Mouse (Mus musculus) testis, adult 2 months (tissue): ENCODE measurements at regions not wholly inside any gene's neighbourhood (a gene's known extent, or its start where the extent isn't known, plus 50 kb on each side); places are given as distances from the start of the nearest gene placed in this dataset.

Experiments
- H3K27ac ChIP-seq: fragments of 200-500 bp; 2 replicates; pipeline ENCODE4 v1.5.1; 2012; ENCODE audit warnings: low read depth, low read length; ENCODE audit not compliant: control insufficient read depth, insufficient read depth
- H3K27me3 ChIP-seq: fragments of 200-500 bp; 2 replicates; pipeline ENCODE4 v1.6.1; 2012; ENCODE audit warnings: mild to moderate bottlenecking, low read length, moderate library complexity; ENCODE audit not compliant: control insufficient read depth, insufficient read depth
- H3K36me3 ChIP-seq: fragments of 200-500 bp; 2 replicates; pipeline ENCODE4 v1.6.1; 2012; ENCODE audit warnings: mild to moderate bottlenecking, low read length; ENCODE audit not compliant: control insufficient read depth, insufficient read depth
- H3K4me1 ChIP-seq: fragments of 200-500 bp; 2 replicates; pipeline ENCODE4 v1.6.1; 2012; ENCODE audit warnings: low read length; ENCODE audit not compliant: control insufficient read depth, insufficient read depth
- H3K4me3 ChIP-seq: fragments of 200-500 bp; 2 replicates; pipeline ENCODE4 v1.5.1; 2012; ENCODE audit warnings: low read depth, mild to moderate bottlenecking, low read length, moderate library complexity, mixed read lengths; ENCODE audit not compliant: control insufficient read depth
- CTCF ChIP-seq: fragments of 200-500 bp; IDR thresholded peaks from 2 replicates; pipeline ENCODE4 v1.5.1; 2012; ENCODE audit warnings: low read depth, mild to moderate bottlenecking, inconsistent platforms, low read length, moderate library complexity; ENCODE audit not compliant: control insufficient read depth, insufficient read depth, insufficient replicate concordance
- POLR2A ChIP-seq: fragments of 200-500 bp; IDR thresholded peaks from 2 replicates; pipeline ENCODE4 v1.6.1; 2012; ENCODE audit warnings: low read depth, mild to moderate bottlenecking, inconsistent platforms, low read length, moderate library complexity; ENCODE audit not compliant: control insufficient read depth

GRCm38 (mm10) chr11:64579826-64580225 lies 143.4 kb upstream of the F930015N05Rik start:
- H3K36me3 ChIP-seq, result no peaks in the 10 kb centered on the region
- no peaks in the 10 kb centered on the region for H3K4me1 ChIP-seq
- H3K27me3 ChIP-seq, result no peaks in the 10 kb centered on the region
- TF ChIP-seq CTCF (no peak), POLR2A (no peak)
- no peak overlapping the region for H3K4me3 ChIP-seq
- no peak overlapping the region for H3K27ac ChIP-seq

DNA sequence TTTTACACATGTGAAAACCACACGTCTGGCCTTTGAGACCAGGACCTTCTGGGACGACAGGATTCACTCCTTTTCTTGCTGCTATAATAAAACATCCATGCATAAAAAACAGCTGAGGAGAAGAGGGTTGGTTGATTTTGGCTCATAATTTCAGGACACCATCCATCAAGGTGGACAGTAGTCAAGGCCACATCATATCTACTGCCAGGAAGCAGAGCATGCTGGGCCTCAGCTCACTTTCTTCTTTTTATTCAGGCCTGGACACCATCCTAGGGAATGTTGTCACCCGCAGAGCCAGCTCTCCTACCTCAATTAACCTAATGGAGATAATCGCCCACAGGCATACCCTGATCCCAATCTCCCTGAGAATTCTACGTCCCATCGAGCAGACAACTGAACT lies 149.6 kb upstream of the F930015N05Rik start:
- no peak for TF ChIP-seq CTCF
- no peak for TF ChIP-seq POLR2A
- no peak overlapping the region for H3K4me3 ChIP-seq
- no peaks in the 10 kb centered on the region for H3K4me1 ChIP-seq
- no peaks in the 10 kb centered on the region for H3K27me3 ChIP-seq
- H3K27ac ChIP-seq, result no peak overlapping the region
- H3K36me3 ChIP-seq, result no peaks in the 10 kb centered on the region

DNA sequence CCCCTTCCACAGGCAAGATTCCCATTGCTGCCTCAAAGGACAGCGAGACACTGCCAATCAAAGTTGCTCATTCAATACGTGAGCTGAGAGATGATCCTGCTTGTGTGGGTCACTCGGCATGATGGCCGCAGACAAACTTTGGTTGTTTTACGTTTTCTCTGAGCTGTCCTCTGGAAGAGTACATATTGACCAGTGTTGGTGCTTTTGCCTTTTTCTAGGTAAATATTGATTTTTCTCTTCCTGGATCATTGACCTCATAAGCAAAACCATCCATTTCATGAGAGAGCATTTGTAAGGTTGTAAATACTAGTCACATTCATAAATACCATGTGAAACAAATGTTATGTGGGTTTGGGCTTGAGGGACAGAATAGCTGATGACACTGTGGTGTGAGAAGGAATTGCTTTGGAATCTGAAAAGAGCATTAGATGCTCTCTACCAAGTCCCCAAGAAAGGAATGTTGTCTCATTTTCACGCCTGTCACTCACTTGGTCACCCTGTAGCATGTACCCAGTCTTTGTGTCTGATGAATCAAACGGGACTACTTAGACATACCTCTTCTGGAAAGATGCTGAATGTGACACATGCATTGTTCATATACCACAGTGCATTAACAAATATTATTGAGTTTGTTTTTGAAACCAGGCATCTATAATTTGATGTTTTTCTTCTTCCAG lies 150.7 kb upstream of the F930015N05Rik start:
- no peaks in the 10 kb centered on the region for H3K36me3 ChIP-seq
- no peaks in the 10 kb centered on the region for H3K4me1 ChIP-seq
- no peaks in the 10 kb centered on the region for H3K27me3 ChIP-seq
- no peak for TF ChIP-seq CTCF
- TF ChIP-seq POLR2A, result no peak
- no peak overlapping the region for H3K27ac ChIP-seq
- H3K4me3 ChIP-seq, result no peak overlapping the region

DNA sequence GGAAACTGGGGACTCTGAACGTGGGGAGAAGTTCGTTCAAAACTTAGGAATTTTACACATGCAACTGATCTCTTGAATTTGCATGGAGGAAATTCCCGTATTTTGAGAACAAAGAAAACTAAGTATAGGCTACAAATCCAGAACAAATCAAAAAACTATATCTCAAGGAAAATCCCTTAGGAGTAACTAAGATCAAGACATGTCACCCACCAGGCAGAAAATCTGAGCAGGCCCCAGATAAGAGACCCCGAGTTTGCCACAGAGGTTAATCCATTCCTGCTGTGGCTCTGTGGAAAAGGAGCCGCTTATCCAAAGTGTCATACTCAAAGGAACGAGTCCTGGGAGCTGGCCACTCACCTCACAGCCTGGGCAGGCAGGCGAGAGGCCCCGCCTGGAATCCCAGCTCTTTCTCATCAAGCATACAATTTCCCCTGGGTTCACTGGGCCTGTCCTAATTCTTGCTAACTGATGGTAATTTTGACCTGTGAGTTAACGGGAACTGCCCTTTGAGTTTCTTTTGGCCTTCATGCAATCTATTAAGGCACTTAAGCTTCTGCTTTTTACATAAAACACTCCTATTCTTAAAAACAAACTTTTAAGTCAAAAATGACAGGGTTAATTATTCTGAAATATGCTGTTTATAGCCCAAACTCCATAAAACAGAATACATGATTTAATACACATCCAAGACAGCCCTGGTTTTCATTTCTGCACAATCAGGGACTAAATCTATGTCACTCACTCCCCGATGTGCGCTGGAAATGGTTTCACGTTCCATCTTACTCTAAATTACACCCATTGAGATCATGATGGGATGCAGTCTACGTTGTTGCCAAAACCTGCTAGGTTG lies 151.5 kb upstream of the F930015N05Rik start:
- H3K27ac ChIP-seq, result no peak overlapping the region
- TF ChIP-seq CTCF (no peak), POLR2A (no peak)

DNA sequence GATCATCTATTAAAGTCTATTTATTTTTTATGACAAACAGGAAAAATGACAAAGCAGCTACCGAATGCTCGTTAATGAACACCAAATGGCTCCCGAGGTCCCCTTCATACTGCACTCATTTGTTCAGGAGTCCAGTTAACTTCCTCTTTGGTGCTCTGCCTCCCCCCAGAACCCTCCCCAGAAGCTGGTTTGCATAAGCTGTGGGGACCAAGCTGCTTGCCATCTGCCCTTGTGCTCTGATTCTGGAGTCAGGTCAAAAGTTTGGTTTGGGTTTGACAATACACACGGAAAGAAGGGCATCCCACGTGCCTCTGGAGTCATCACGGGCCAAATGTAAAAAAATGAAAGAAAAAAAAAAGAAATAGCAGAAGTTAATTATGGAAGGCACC lies 152.1 kb upstream of the F930015N05Rik start:
- Histone ChIP-seq H3K27ac (no peak overlapping the region), H3K36me3 (no peaks in the 10 kb centered on the region), H3K27me3 (no peaks in the 10 kb centered on the region), H3K4me1 (no peaks in the 10 kb centered on the region), H3K4me3 (no peak overlapping the region)
- no peak for TF ChIP-seq CTCF
- TF ChIP-seq POLR2A, result no peak

More for the DNA sequence above, 151.5 kb upstream of the F930015N05Rik start:
- Histone ChIP-seq H3K27me3 (no peaks in the 10 kb centered on the region), H3K36me3 (no peaks in the 10 kb centered on the region), H3K4me1 (no peaks in the 10 kb centered on the region), H3K4me3 (no peak overlapping the region)

- H3K4me1 ChIP-seq, result no peaks in the 10 kb centered on the region
- H3K27me3 ChIP-seq, result no peaks in the 10 kb centered on the region
- no peaks in the 10 kb centered on the region for H3K36me3 ChIP-seq
- H3K4me3 ChIP-seq, result no peak overlapping the region
- H3K27ac ChIP-seq, result no peak overlapping the region
- TF ChIP-seq POLR2A, result no peak
- TF ChIP-seq CTCF, result no peak
Measured at GRCm38 (mm10) chr11:64589026-64589425, 152.6 kb upstream of the F930015N05Rik start.

DNA sequence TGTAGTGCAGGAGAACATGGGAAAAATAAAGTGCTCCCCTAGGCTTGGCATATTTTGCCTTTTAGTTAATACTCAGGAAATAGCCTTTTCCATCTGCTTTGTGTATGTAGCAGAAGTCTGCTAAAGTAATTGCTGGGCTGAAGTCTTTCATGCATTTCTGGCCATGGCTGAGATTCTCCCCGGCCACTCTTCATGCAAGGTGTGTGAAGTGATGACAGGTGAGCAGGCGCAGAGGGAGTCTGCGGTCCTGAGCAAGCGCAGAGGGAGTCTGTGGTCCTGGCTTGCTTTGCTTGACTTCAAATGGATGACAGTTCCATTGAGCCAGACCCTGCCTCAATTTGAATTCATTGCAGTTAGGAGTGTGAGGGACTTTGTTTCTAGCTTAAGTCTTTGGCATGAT lies 153.6 kb upstream of the F930015N05Rik start:
- no peaks in the 10 kb centered on the region for H3K27me3 ChIP-seq
- no peaks in the 10 kb centered on the region for H3K36me3 ChIP-seq
- H3K4me3 ChIP-seq, result no peak overlapping the region
- H3K27ac ChIP-seq, result no peak overlapping the region
- TF ChIP-seq CTCF (no peak), POLR2A (no peak)
- no peaks in the 10 kb centered on the region for H3K4me1 ChIP-seq

GRCm38 (mm10) chr11:64592253-64592652 lies 155.8 kb upstream of the F930015N05Rik start:
- Histone ChIP-seq H3K27ac (no peak overlapping the region), H3K27me3 (no peaks in the 10 kb centered on the region), H3K4me1 (no peaks in the 10 kb centered on the region), H3K4me3 (no peak overlapping the region), H3K36me3 (no peaks in the 10 kb centered on the region)
- TF ChIP-seq POLR2A (no peak), CTCF (no peak)
